Mouse (Mus musculus) right cerebral cortex, adult 18-20 months (tissue): ENCODE measurements at regions not wholly inside any gene's neighbourhood (a gene's known extent, or its start where the extent isn't known, plus 50 kb on each side); places are given as distances from the start of the nearest gene placed in this dataset.
"Not testable (repeated sequence)": the region's sequence is repeated elsewhere in the genome, so short reads cannot be mapped to it uniquely, and the experiment has no call there.

Experiments
- DNase-seq: peaks from one replicate; pipeline ENCODE4 v3.0.0; 2022; ENCODE audit warnings: mixed read lengths

GRCm38 (mm10) chr12:113333853-113334252, 148.1 kb downstream of the Tmem121 start:
- DNase-seq, result not testable (repeated sequence)

- DNase-seq, result no peak
Observed at GRCm38 (mm10) chr12:113337271-113337670, 151.5 kb downstream of the Tmem121 start.

GRCm38 (mm10) chr12:113338891-113339290, 150.4 kb upstream of the Adam6b start:
- no peak for DNase-seq

GRCm38 (mm10) chr12:113341046-113341445, 148.3 kb upstream of the Adam6b start:
- DNase-seq, result no peak

- no peak for DNase-seq
Observed at GRCm38 (mm10) chr12:113355132-113355531, 134.2 kb upstream of the Adam6b start.

- no peak for DNase-seq
Observed at GRCm38 (mm10) chr12:113358077-113358476, 131.2 kb upstream of the Adam6b start.

- no peak for DNase-seq
Observed at GRCm38 (mm10) chr12:113360032-113360431, 129.3 kb upstream of the Adam6b start.

- DNase-seq, result no peak
Observed at GRCm38 (mm10) chr12:113362409-113363038, 126.8 kb upstream of the Adam6b start.

- DNase-seq, result no peak
Observed at GRCm38 (mm10) chr12:113364023-113364422, 125.3 kb upstream of the Adam6b start.

- DNase-seq, result no peak
Observed at GRCm38 (mm10) chr12:113364437-113364836, 124.9 kb upstream of the Adam6b start.

GRCm38 (mm10) chr12:113365783-113366182, 123.5 kb upstream of the Adam6b start:
- no peak for DNase-seq

- DNase-seq, result no peak
Observed at GRCm38 (mm10) chr12:113366394-113366793, 122.9 kb upstream of the Adam6b start.

GRCm38 (mm10) chr12:113401578-113402113, 87.7 kb upstream of the Adam6b start:
- peak; percentile 78 for DNase-seq

GRCm38 (mm10) chr12:113402823-113403222, 86.5 kb upstream of the Adam6b start:
- no peak for DNase-seq

GRCm38 (mm10) chr12:113411113-113411512, 78.2 kb upstream of the Adam6b start:
- no peak for DNase-seq

GRCm38 (mm10) chr12:113413996-113414395, 75.3 kb upstream of the Adam6b start:
- no peak for DNase-seq

GRCm38 (mm10) chr12:113417521-113417920, 71.8 kb upstream of the Adam6b start:
- no peak for DNase-seq

GRCm38 (mm10) chr12:113418731-113419402, 70.4 kb upstream of the Adam6b start:
- DNase-seq, result no peak

- DNase-seq, result no peak
Observed at GRCm38 (mm10) chr12:113420721-113421305, 68.5 kb upstream of the Adam6b start.

GRCm38 (mm10) chr12:113421716-113422595, 67.4 kb upstream of the Adam6b start:
- no peak for DNase-seq

GRCm38 (mm10) chr12:113422736-113423254, 66.5 kb upstream of the Adam6b start:
- no peak for DNase-seq

GRCm38 (mm10) chr12:113423736-113424597, 65.3 kb upstream of the Adam6b start:
- DNase-seq, result no peak
